Mouse (Mus musculus) E14TG2a.4 (cell line): ENCODE data around the gene Smg1.

Experiments used
- CTCF ChIP-seq: conservative IDR thresholded peaks from 2 replicates; pipeline ENCODE4 v1.5.1; 2014; ENCODE audit warnings: low read length
- NANOG ChIP-seq: IDR thresholded peaks from 2 replicates; pipeline ENCODE4 v1.6.1; 2014; ENCODE audit warnings: borderline replicate concordance, low read length, mixed read lengths

DNA sequence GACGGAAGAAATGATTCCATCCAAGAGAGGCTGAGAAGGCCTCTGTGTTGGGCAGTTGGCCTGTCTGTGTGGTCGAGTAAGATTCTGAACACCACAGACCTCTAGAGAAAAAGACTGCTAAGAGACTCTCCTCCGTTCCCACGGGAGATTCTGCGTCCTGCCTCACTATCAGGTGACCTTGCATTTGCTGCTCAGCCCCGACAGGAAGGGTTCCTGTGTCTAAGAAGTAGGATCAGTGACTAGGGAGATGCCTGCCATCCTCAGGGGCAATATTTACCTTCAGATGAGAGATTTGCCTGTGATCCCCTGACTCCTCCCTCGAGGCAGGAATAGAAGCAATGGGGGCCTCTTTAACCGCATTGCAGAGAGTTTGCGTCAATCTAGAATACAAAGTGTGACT lies 39.1 kb upstream of the Smg1 start:
- no peak for TF ChIP-seq CTCF
- no peak for TF ChIP-seq NANOG
